Mouse (Mus musculus): ENCODE measurements around the gene Rnd1. TPM values are rescaled to one million over a fixed set of nuclear protein-coding genes. Genes with fewer than 3 reads are reported as not detected.

Rnd1 gene
- total RNA-seq, 2 experiments from 2014 or later: 1.3 to 1.5 TPM

GRCm38 (mm10) chr15:98617176-98617537 is 60.1 kb downstream of the Rnd1 start:
- intact Hi-C loops (cut with DNase I): loop anchor here (1.0 kb wide), 1 partner anchor 37 kb away; no protein-coding TSS in a partner anchor
- no peak for DNase-seq (ENCODE audit: low spot score)

- intact Hi-C loops (cut with DNase I): loop anchor here (1.0 kb wide), 1 partner anchor 36 kb away; no protein-coding TSS in a partner anchor
- DNase-seq (ENCODE audit: low spot score): no peak
Measured at GRCm38 (mm10) chr15:98616362-98617175, 60.7 kb downstream of the Rnd1 start.

GRCm38 (mm10) chr15:98615751-98616150 is 61.5 kb downstream of the Rnd1 start:
- DNase-seq (ENCODE audit: low spot score): no peak
- intact Hi-C loops (cut with DNase I): loop anchor here (2.0 kb wide), 1 partner anchor 105 kb away; no protein-coding TSS in a partner anchor

- DNase-seq (ENCODE audit: low spot score): no peak
- intact Hi-C loops (cut with DNase I): loop anchor here (2.0 kb wide), 1 partner anchor 104 kb away; no protein-coding TSS in a partner anchor
Measured at GRCm38 (mm10) chr15:98614971-98615370, 62.3 kb downstream of the Rnd1 start.

- intact Hi-C loops (cut with DNase I): loop anchor here (2.0 kb wide), 1 partner anchor 104 kb away; no protein-coding TSS in a partner anchor
- DNase-seq (ENCODE audit: low spot score): no peak
Measured at GRCm38 (mm10) chr15:98614551-98614950, 62.7 kb downstream of the Rnd1 start.

Other genes with a start within 250 kb of the Rnd1 start
- not detected for gene Olfr282, start 246.2 kb downstream of the Rnd1 start, total RNA-seq (2021)
- gene Olfr281, start 224.9 kb downstream of the Rnd1 start, total RNA-seq (2021): not detected
- gene OR5BS1P, start 207.6 kb downstream of the Rnd1 start, total RNA-seq (2021): not detected
- gene Lalba, start 194.7 kb downstream of the Rnd1 start, total RNA-seq (2021): not detected
- gene Olfr279, start 185.1 kb downstream of the Rnd1 start, total RNA-seq (2021): not detected
- 10 to 100 TPM; 74.0 to 75.6 TPM for gene Kansl2, start 143.2 kb downstream of the Rnd1 start, total RNA-seq (2021)
- 10 to 100 TPM; 31.0 to 31.9 TPM for gene Ccnt1, start 106.5 kb downstream of the Rnd1 start, total RNA-seq (2021)
- gene 4930415O20Rik, start 106.5 kb downstream of the Rnd1 start, total RNA-seq (2021): 1 to 10 TPM in 1 of 2 experiments, under 1 TPM in 1; 0.68 to 1.0 TPM
- 100 to 1,000 TPM; 188 to 238 TPM for gene Adcy6, start 67.4 kb downstream of the Rnd1 start, total RNA-seq (2021)
- gene Cacnb3, start 46.6 kb downstream of the Rnd1 start, total RNA-seq (2021): 1 to 10 TPM; 4.1 TPM
- 10 to 100 TPM; 43.5 to 52.8 TPM for gene Ddx23, start 14.6 kb downstream of the Rnd1 start, total RNA-seq (2021)
- under 1 TPM in 1 of 2 experiments, not detected in 1; 0.18 TPM for gene Ccdc65, start 30.7 kb upstream of the Rnd1 start, total RNA-seq (2021)
- gene Fkbp11, start 50.7 kb upstream of the Rnd1 start, total RNA-seq (2021): 1 to 10 TPM; 4.7 to 7.2 TPM
- gene Arf3, start 85.8 kb upstream of the Rnd1 start, total RNA-seq (2021): 10 to 100 TPM; 18.5 to 20.8 TPM
- under 1 TPM; 0.34 to 0.57 TPM for gene Wnt10b, start 100.7 kb upstream of the Rnd1 start, total RNA-seq (2021)
- gene Wnt1, start 112.4 kb upstream of the Rnd1 start, total RNA-seq (2021): not detected
- gene Ddn, start 132.0 kb upstream of the Rnd1 start, total RNA-seq (2021): under 1 TPM; 0.21 to 0.59 TPM
- gene Prkag1, start 154.1 kb upstream of the Rnd1 start, total RNA-seq (2021): 100 to 1,000 TPM in 1 of 2 experiments, 10 to 100 TPM in 1; 90.5 to 103 TPM
- gene Kmt2d, start 193.7 kb upstream of the Rnd1 start, total RNA-seq (2021): 10 to 100 TPM; 52.1 to 57.7 TPM
- 1 to 10 TPM; 2.0 to 2.8 TPM for gene Rhebl1, start 217.1 kb upstream of the Rnd1 start, total RNA-seq (2021)
- gene Dhh, start 221.1 kb upstream of the Rnd1 start, total RNA-seq (2021): 1 to 10 TPM; 1.8 TPM
- gene Lmbr1l, start 240.8 kb upstream of the Rnd1 start, total RNA-seq (2021): 10 to 100 TPM; 11.5 to 13.4 TPM

Measured in heart, postnatal 25 days (tissue).